Mouse (Mus musculus): Measurements from ENCODE around the gene Vmn1r5.
"Not testable (repeated sequence)": the region's sequence is repeated elsewhere in the genome, so short reads cannot be mapped to it uniquely, and the experiment has no call there.

The Vmn1r5 gene

DNA sequence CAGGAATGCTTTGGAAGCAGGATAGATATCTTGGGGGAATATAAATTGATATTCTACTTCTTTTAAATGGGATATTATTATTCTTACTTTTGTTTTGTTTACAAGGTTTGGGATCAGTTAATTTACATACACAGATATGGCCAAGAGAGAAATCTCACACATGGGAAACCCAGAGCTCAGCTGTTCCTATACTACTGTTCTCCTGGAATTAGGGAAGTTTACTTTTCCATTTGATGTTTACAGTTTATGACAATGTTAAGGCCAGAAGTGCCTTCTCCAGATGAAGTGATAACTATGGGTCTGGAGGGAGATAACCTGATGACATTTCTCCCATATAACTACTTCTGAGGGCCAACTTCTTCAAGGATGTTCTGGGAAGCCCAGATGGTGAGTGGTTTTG, at the start of gene Vmn1r5:
Vmn1r5 (plus strand) TSS at position 301 of the 400 bp plus-strand sequence.
- no peak for DNase-seq

DNA sequence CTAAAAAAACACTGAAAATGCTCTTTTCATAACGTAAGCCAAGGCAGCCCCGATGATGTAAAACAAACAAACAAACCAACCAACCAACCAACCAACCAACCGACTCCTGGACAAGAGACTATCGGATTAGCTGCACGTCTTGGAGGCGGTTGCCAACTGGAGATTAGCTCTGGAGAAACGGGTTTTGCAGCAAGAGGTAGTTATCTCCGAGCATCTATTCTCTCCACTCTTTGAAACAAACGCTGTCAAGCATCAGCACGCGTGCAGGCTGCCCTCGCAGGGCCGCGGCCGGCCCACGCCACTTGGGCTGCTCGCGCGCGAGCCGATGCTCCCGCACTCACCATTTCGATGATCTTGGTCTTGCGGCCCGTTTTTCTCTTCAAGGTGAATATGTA, 46.7 kb upstream of the Vmn1r5 start:
- DNase-seq: no peak

DNA sequence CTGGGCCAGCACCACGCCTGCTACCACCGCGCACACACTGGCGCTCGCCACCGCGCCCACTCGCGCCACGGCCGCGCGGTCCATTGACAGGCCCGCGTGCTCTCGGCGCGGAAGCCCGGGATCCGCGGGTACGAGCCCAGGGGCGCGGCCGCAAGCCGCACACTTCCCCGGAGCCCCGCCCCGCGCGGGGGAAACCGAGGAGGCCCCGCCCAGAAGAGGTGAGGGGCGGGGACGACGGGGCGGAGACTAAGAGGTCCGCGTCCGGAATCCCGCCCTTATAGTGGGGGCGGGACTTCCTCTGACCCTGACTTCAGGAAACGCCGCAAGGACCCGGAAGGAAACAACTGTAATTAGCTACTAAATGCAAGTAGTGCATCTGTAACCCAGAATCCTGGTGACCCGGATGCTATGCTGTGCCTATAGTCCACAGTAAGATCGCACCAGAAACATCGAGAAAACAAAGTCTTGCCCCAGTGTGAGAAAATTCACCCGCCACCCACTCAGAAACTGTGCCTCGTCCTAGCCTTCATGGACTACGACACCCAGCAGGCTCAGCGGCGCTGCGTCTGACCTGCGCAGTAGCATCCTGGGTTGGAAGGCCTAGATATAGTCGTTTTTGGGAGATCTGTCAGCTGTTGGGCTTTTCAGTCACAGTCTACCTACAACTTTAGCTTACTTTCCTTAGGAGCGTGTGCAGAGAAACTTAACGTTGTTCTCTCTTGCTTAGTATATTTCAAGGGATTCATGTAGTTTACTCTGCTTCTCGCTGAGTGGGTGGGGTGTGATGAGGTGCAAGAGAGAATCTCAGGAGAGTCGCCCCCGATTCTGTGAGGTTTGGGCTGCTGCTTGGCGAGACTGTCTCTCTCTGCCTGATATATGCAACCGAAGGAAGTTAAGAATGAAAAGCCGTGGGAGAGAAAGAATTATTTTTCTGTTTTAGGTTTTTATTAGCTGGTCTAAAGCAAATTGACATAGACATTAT, 46.1 kb upstream of the Vmn1r5 start, which contains the start of the genes Nt5c3 and Vmn1r4:
Nt5c3 (minus strand) TSS at position 207 of the 982 bp plus-strand sequence.
Vmn1r4 (plus strand) TSS at position 290 of the 982 bp plus-strand sequence.
- peak; percentile 94 to 96 for DNase-seq

DNA sequence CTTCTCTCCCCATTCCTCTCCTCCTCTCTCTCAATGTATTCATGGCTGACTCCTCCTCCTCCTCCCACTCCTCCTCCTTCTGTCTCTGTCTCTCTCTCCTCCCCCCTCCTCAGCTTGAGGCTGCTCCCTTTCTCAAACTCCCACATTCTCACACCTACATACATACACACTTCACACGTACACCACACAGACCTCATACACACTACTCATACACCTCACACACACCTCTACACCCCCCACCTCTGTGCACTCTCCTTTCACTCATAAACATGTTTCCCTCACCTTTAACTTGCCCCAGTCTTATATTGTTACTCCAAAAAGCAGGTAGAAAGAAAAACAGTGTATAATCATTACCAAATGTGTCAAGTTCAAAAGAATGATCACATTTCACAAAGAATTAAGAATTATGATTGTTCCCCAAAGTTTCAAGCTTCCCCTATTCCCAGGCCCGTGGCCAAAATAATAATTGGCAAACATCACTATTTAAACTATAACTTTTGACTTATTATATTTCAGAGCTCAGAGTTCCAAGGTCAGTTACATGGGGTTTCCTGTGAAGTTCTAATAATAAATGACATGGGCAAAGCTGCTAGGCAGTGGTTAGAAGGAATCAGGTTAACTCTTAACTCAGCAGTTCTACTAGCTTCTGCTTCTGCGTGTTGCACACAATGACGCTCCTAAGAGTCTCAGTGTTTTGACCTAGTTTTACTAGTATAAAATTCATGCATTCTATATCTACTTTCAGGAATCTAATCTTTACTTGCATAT, 38.2 kb upstream of the Vmn1r5 start:
- no peak for DNase-seq

DNA sequence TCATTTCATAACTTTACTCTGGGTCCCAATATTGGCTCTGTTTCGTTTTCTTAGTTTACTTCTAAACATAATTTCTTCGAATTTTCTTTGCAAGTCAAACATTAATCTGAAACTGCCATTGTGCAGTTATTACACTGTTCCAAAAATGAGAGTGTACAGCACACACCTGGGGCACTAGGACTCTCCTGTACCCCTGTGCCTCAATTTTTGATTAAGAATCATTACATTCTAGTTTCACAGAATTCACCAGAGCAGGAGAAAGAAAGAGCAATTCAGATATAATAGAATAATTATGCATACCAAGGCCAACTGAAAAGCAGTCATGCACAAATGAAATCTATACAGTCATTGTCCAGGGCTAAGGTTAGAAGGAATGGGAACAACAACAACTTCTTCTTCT, 37.6 kb upstream of the Vmn1r5 start:
- DNase-seq: no peak

DNA sequence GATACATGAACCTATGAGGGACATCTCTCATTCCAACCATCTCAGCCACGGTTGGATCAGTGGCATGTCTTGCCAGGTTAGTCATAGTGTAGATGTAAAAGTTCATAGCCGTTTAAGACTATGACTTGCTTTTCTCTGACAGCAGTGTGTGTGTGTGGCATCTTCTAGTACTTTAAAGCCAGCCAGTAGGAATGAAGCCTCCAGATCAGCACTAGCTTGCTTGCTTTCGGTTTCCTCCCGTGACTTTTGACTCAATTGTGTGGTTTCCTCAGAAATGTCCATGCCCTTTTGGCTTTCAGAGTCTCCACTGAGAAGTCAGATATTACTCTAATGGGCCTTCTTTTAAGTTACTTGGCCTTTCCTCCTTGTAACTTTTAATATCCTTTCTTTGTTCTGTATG, 35.7 kb upstream of the Vmn1r5 start:
- DNase-seq: no peak

DNA sequence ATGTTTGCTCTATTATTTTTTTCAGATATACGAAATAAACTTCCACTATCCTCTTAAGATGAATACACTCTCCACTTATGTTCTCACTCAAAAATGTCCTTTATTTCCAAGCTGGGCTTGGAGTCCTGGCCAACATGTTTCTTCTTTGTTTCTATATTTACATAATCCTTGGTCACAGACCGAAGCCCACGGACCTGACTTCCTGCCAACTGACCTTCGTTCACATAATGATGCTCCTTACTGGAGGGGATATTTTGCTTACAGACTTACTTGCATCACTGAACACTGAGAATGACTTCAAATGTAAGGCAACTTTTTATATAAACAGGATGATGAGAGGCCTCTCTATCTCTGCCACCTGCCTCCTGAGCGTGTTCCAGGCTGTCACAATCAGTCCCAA, 13.6 kb upstream of the Vmn1r5 start:
- peak; percentile 30 to 54 for DNase-seq

DNA sequence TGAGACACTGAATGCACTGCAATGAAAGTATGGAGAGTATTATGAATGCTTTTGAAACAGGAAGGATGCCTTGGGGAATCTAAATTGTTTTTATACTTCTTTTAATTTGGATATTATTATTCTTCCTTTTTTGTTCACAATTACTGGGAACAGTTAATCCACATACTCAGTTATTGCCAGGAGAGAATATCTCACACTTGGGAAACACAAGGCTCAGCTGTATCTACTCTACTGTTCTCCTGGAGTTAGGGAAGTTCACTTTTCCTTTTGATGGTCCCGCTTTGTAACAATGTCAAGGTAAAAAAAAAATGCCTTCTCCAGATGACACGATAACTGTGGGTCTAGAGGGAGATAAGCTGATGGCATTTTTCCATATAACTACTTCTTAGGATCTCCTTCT, 26.9 kb downstream of the Vmn1r5 start, which contains the start of gene Vmn1r6:
Vmn1r6 (plus strand) TSS at position 301 of the 400 bp plus-strand sequence.
- no peak for DNase-seq

DNA sequence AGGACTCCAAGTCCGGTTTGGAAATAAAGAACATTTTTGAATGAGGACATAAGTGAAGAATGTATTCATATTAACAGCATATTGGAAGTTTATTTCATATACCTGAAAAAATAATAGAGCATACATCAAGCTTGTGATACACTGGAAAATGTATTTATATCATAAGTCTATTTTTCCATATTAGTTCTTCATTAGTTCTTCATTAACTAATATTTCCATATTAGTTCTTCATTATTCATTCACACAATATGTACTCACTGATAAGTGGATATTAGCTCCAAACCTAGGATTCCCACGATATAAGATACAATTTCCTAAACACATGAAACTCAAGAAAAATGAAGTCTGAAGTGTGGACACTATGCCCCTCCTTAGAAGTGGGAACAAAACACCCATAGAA, 55.2 kb downstream of the Vmn1r5 start, which contains the start of gene Vmn1r7:
Vmn1r7 (minus strand) TSS at position 101 of the 400 bp plus-strand sequence.
- not testable (repeated sequence) for DNase-seq

DNA sequence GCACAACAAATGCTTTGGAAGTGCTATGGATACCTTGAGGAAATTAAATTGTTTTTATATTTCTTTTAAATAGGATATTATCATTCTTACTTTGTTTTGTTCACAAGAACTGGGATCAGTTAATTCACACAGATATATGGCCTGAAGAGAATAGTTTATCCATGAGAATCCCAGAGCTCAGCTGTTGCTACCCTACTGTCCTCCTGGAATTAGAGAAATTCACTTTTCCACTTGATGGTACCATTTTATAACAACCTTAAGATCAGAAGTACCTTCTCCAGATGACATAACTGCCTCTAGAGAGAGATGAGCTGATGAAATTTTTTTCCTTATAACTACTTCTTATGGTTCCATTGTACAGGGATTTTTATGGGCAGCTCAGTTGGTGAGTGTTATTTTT, 61.9 kb downstream of the Vmn1r5 start, which contains the start of gene Vmn1r8:
Vmn1r8 (plus strand) TSS at position 301 of the 400 bp plus-strand sequence.
- DNase-seq: no peak

DNA sequence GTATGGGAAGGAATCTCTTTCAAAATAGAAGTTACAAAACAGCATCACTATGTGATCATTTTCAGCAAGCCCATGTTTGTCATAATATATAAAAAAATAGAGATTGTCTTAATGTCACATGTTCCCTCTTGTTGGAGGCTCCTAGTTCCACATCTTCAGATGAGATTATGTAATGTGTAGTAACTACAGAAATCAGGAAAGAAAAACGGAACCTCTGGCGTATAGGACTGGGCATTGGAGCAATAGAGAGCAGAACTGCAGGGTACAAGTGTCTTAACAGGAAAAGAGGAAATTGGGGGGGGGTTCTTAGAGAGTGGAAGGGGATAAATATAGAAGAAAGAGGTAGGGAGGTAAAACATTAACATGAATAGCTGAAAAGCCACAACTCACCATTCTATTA, 64.6 kb downstream of the Vmn1r5 start:
- no peak for DNase-seq
